9 mouse cellular contexts compared by ENCODE assay signal in the genomic region with DNA sequence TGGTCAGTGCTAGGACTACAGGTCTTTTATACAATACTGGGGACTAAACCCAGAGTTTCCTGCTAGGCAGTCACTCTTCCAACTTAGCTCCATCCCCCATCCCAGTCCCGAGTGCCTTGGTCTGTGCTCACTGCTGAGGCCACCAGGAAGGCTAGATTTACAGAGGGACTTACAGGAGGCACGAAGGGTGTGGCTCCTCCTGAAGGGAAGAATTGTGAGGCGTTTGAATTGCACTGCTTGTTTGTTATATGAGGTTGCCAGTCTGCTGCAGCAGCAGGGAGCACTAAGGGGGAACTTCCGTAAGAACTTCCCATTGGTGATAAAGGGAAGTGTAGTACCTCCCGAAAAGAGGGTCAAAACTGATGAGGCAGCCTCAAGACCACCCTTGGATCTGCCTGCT. TPM values are rescaled to one million over a fixed set of nuclear protein-coding genes. Genes with fewer than 3 reads are reported as not detected.
DNase-seq lines count a peak whose midpoint lies in the region; ATAC-seq and TF ChIP-seq lines count a peak whose summit lies in the region.
"Had no signal": no experiment of that assay in that cellular context is flagged by ENCODE, and none has a peak within 500 bp of the region (broad histone marks: within the 10 kb centered on the region; RNA-seq: fewer than 3 reads in every experiment).

No protein-coding gene starts in this region.

- peaks cover 8% of the 10 kb centered on the region for H3K4me1 ChIP-seq in lung, embryonic 14.5 days (ENCODE audit: insufficient read depth)
- H3K4me1 ChIP-seq in forebrain, embryonic 12.5 days: peaks cover 40% of the 10 kb centered on the region
- H3K4me1 ChIP-seq in midbrain, embryonic 13.5 days (replicated peaks): peaks cover 30% of the 10 kb centered on the region

- 32% methylated on average over 5 of the region's 5 CpGs for WGBS in lung, embryonic 14.5 days
- WGBS in forebrain, embryonic 12.5 days: 10% methylated on average over 5 of the region's 5 CpGs
- WGBS in midbrain, embryonic 13.5 days: 14% methylated on average over 5 of the region's 5 CpGs

- intact Hi-C loops in gastrocnemius, adult 2 months (cut with DNase I): no loop called here
- intact Hi-C loops in left cerebral cortex, postnatal 10 days (cut with DNase I): no loop called here

- peaks cover 11% of the 10 kb centered on the region for H3K27me3 ChIP-seq in lung, embryonic 14.5 days (ENCODE audit: insufficient read depth, low read length)
- H3K27me3 ChIP-seq in forebrain, embryonic 12.5 days: peaks cover 26% of the 10 kb centered on the region
- H3K27me3 ChIP-seq in midbrain, embryonic 13.5 days: peaks cover 29% of the 10 kb centered on the region

- H3K4me3 ChIP-seq in gastrocnemius, adult 2 months: no peak overlapping the region
- H3K4me3 ChIP-seq in lung, embryonic 14.5 days (ENCODE audit: low read depth, low read length): no peak overlapping the region
- no peak overlapping the region for H3K4me3 ChIP-seq in forebrain, embryonic 12.5 days (replicated peaks)
- no peak overlapping the region for H3K4me3 ChIP-seq in midbrain, embryonic 13.5 days (replicated peaks)

- H3K9me3 ChIP-seq in lung, embryonic 14.5 days (ENCODE audit: low read depth, low read length): peaks cover 9% of the 10 kb centered on the region
- peaks cover 4% of the 10 kb centered on the region; the same call in 1 of the 2 replicates for H3K9me3 ChIP-seq in forebrain, embryonic 12.5 days
- H3K9me3 ChIP-seq in midbrain, embryonic 13.5 days: 0 out of 2 replicates have a peak, but pooled peaks cover 3% of the 10 kb centered on the region

- TF ChIP-seq CTCF in gastrocnemius, adult 2 months (IDR thresholded peaks at IDR 0.05): no peak
- no peak for TF ChIP-seq CTCF in lung, embryonic 14.5 days (IDR thresholded peaks at IDR 0.05; ENCODE audit: low read depth)

- H3K27ac ChIP-seq in gastrocnemius, adult 2 months: peak overlapping the region; percentile 70
- H3K27ac ChIP-seq in lung, embryonic 14.5 days (ENCODE audit: low read depth): peak overlapping the region; percentile 85
- H3K27ac ChIP-seq in forebrain, embryonic 12.5 days: peak overlapping the region; percentile 75
- peak overlapping the region; percentile 63 for H3K27ac ChIP-seq in midbrain, embryonic 13.5 days

- H3K9ac ChIP-seq in lung, embryonic 14.5 days: 0 out of 2 replicates have a peak overlapping the region, but pooled peaks have one; percentile 9
- no peak overlapping the region for H3K9ac ChIP-seq in forebrain, embryonic 12.5 days
- peak overlapping the region; percentile 47; the same call in 1 of the 2 replicates for H3K9ac ChIP-seq in midbrain, embryonic 13.5 days (replicated peaks)

- H3K4me2 ChIP-seq in lung, embryonic 14.5 days: peak overlapping the region; percentile 37
- peak overlapping the region; percentile 24; the same call in 1 of the 2 replicates for H3K4me2 ChIP-seq in forebrain, embryonic 12.5 days
- no peak overlapping the region for H3K4me2 ChIP-seq in midbrain, embryonic 13.5 days (replicated peaks)

- peak; percentile 12 for DNase-seq in gastrocnemius, adult 2 months
- DNase-seq in gastrocnemius, postnatal 25 days: no peak
- no peak for DNase-seq in lung, embryonic 14.5 days
- DNase-seq in lung, postnatal 10 days: no peak
- no peak for DNase-seq in left cerebral cortex, postnatal 10 days (ENCODE audit: extremely low spot score in 1 of 2, low spot score in 2 of 2)
- DNase-seq in spleen, postnatal 10 days (ENCODE audit: low spot score in 2 of 2): no peak

- peaks cover 45% of the 10 kb centered on the region for H3K36me3 ChIP-seq in lung, embryonic 14.5 days (ENCODE audit: insufficient read depth)
- H3K36me3 ChIP-seq in forebrain, embryonic 12.5 days (replicated peaks): peaks cover 17% of the 10 kb centered on the region; the same call in 1 of the 2 replicates
- H3K36me3 ChIP-seq in midbrain, embryonic 13.5 days: peaks cover 37% of the 10 kb centered on the region

- no peak for ATAC-seq in lung, embryonic 14.5 days (ENCODE audit: insufficient read depth)
- ATAC-seq in forebrain, embryonic 12.5 days (ENCODE audit: low FRiP score): no peak
- no peak for ATAC-seq in midbrain, embryonic 13.5 days

RNA-seq across cellular contexts. Expression of gene Dact3, which starts 5.5 kb away (rescaled TPM):
- 1 to 10 TPM in 1 of 2 experiments, under 1 TPM in 1; 0.99 to 1.7 TPM for total RNA-seq in gastrocnemius, adult 2 months (2021)
- 1 to 10 TPM; 1.9 to 2.3 TPM for total RNA-seq in gastrocnemius, postnatal 25 days (2021)
- 6.6 and 7.8 TPM in 2 replicates for polyA plus RNA-seq in lung, embryonic 14.5 days (2014; fragmentation: Nextera tagmentation; extraction: Ambion mirVana)
- 2.6 and 3.2 TPM in 2 replicates for polyA plus RNA-seq in forebrain, embryonic 12.5 days (2016; fragmentation: Nextera tagmentation; extraction: Ambion mirVana)
- polyA plus RNA-seq in midbrain, embryonic 13.5 days (2015; fragmentation: Nextera tagmentation; extraction: Ambion mirVana): 2.8 and 2.9 TPM in 2 replicates
- total RNA-seq in left cerebral cortex, postnatal 10 days (2021): 100 to 1,000 TPM; 103 TPM

RNA-seq across cellular contexts. Expression of gene Gng8, which starts 11.0 kb away (rescaled TPM):
- total RNA-seq in gastrocnemius, adult 2 months (2021): not detected
- not detected for total RNA-seq in gastrocnemius, postnatal 25 days (2021)
- polyA plus RNA-seq in lung, embryonic 14.5 days (2014; fragmentation: Nextera tagmentation; extraction: Ambion mirVana): 10.8 and 11.1 TPM in 2 replicates
- 14.7 and 16.4 TPM in 2 replicates for polyA plus RNA-seq in forebrain, embryonic 12.5 days (2016; fragmentation: Nextera tagmentation; extraction: Ambion mirVana)
- 23.4 and 30.8 TPM in 2 replicates for polyA plus RNA-seq in midbrain, embryonic 13.5 days (2015; fragmentation: Nextera tagmentation; extraction: Ambion mirVana)
- total RNA-seq in left cerebral cortex, postnatal 10 days (2021): under 1 TPM; 0.73 to 0.81 TPM

RNA-seq across cellular contexts. Expression of gene Ptgir, which starts 25.7 kb away (rescaled TPM):
- under 1 TPM; 0.67 to 0.79 TPM for total RNA-seq in gastrocnemius, adult 2 months (2021)
- 1 to 10 TPM in 1 of 2 experiments, under 1 TPM in 1; 0.97 to 1.3 TPM for total RNA-seq in gastrocnemius, postnatal 25 days (2021)
- 1.3 and 1.6 TPM in 2 replicates for polyA plus RNA-seq in lung, embryonic 14.5 days (2014; fragmentation: Nextera tagmentation; extraction: Ambion mirVana)
- polyA plus RNA-seq in forebrain, embryonic 12.5 days (2016; fragmentation: Nextera tagmentation; extraction: Ambion mirVana): 0.24 and 0.51 TPM in 2 replicates
- 0.41 and 0.54 TPM in 2 replicates for polyA plus RNA-seq in midbrain, embryonic 13.5 days (2015; fragmentation: Nextera tagmentation; extraction: Ambion mirVana)
- total RNA-seq in left cerebral cortex, postnatal 10 days (2021): under 1 TPM in 1 of 2 experiments, not detected in 1; 0.17 TPM
- total RNA-seq: layer of hippocampus, postnatal 10 days had no signal

RNA-seq across cellular contexts. Expression of gene Prkd2, which starts 37.9 kb away (rescaled TPM):
- total RNA-seq in gastrocnemius, adult 2 months (2021): 1 to 10 TPM; 3.9 to 8.2 TPM
- total RNA-seq in gastrocnemius, postnatal 25 days (2021): 1 to 10 TPM; 5.0 to 5.3 TPM
- 19.6 and 20.2 TPM in 2 replicates for polyA plus RNA-seq in lung, embryonic 14.5 days (2014; fragmentation: Nextera tagmentation; extraction: Ambion mirVana)
- 10.0 and 10.9 TPM in 2 replicates for polyA plus RNA-seq in forebrain, embryonic 12.5 days (2016; fragmentation: Nextera tagmentation; extraction: Ambion mirVana)
- 6.4 and 6.6 TPM in 2 replicates for polyA plus RNA-seq in midbrain, embryonic 13.5 days (2015; fragmentation: Nextera tagmentation; extraction: Ambion mirVana)
- total RNA-seq in left cerebral cortex, postnatal 10 days (2021): 1 to 10 TPM; 6.4 to 6.8 TPM

RNA-seq across cellular contexts. Expression of gene Calm3, which starts 43.3 kb away (rescaled TPM):
- total RNA-seq in gastrocnemius, adult 2 months (2021): 100 to 1,000 TPM; 290 to 400 TPM
- total RNA-seq in gastrocnemius, postnatal 25 days (2021): 100 to 1,000 TPM; 257 to 291 TPM
- 139 and 155 TPM in 2 replicates for polyA plus RNA-seq in lung, embryonic 14.5 days (2014; fragmentation: Nextera tagmentation; extraction: Ambion mirVana)
- 227 and 234 TPM in 2 replicates for polyA plus RNA-seq in forebrain, embryonic 12.5 days (2016; fragmentation: Nextera tagmentation; extraction: Ambion mirVana)
- 297 and 325 TPM in 2 replicates for polyA plus RNA-seq in midbrain, embryonic 13.5 days (2015; fragmentation: Nextera tagmentation; extraction: Ambion mirVana)
- total RNA-seq in left cerebral cortex, postnatal 10 days (2021): 1,000 to 10,000 TPM; 2,071 to 2,081 TPM

Comparison
In these comparisons a context has a peak if more than half of its experiments do, and no peak if none do; other contexts are left out.
1. RNA of gene Dact3, which starts 5.5 kb away (total RNA-seq): 103 TPM in left cerebral cortex, postnatal 10 days; 1.9 to 2.3 TPM in gastrocnemius, postnatal 25 days and 0.99 to 1.7 TPM in gastrocnemius, adult 2 months; every median in the first group is over 10 times any median in the second.
2. Peak in every context shown above with its lines, with median percentiles within 50 percentile points of each other: H3K27ac ChIP-seq.